Mouse (Mus musculus) CH12.LX (cell line): Measurements from ENCODE around the gene Gstp1. TPM values are rescaled to one million over a fixed set of nuclear protein-coding genes. Genes with fewer than 3 reads are reported as not detected.
A peak's percentile ranks its signal among the peaks of the same experiment; 100 is the strongest.
"Not testable (repeated sequence)": the region's sequence is repeated elsewhere in the genome, so short reads cannot be mapped to it uniquely, and the experiment has no call there.

ENCODE experiments used
- DNase-seq: peaks from one replicate; pipeline ENCODE4 v3.0.0-alpha.2; 2013; ENCODE audit errors: extremely low read depth
- H3K27ac ChIP-seq: 2 replicates; pipeline ENCODE4 v1.5.1; 2012; ENCODE audit warnings: low read depth, mild to moderate bottlenecking, control low read depth, moderate library complexity; ENCODE audit not compliant: insufficient read depth
- H3K27me3 ChIP-seq: replicated peaks from 2 replicates; pipeline ENCODE3; 2012; ENCODE audit warnings: inconsistent platforms
- H3K36me3 ChIP-seq, 2 experiments: replicated peaks in 1 of 2; 2 replicates each; pipeline versions ENCODE3 to v1.6.1; 2012; ENCODE audit warnings: inconsistent platforms in 1 of 2, low read length in 1 of 2, mild to moderate bottlenecking in 1 of 2, mixed read lengths in 1 of 2, moderate library complexity in 1 of 2; ENCODE audit not compliant: control insufficient read depth in 1 of 2, insufficient read depth in 1 of 2
- H3K4me1 ChIP-seq, 2 experiments: 2 replicates each; pipeline ENCODE4 v1.6.1; 2012; ENCODE audit warnings: inconsistent platforms in 1 of 2, moderate library complexity in 1 of 2; ENCODE audit not compliant: insufficient read depth in 2 of 2, control insufficient read depth in 1 of 2
- H3K4me2 ChIP-seq: 2 replicates; pipeline ENCODE4 v1.6.1; 2012; ENCODE audit warnings: low read depth, mild to moderate bottlenecking, control low read depth; ENCODE audit not compliant: poor library complexity, insufficient read depth, severe bottlenecking
- H3K4me3 ChIP-seq, 3 experiments: fragments of 150-350 bp in 1 of 3; sonication (generic) in 1 of 3; replicated peaks in 1 of 3; 2 replicates each; pipeline versions ENCODE3 to v1.5.1; 2011 to 2012; ENCODE audit warnings: low read depth in 2 of 3, low read length in 2 of 3, mild to moderate bottlenecking in 2 of 3, moderate library complexity in 2 of 3, control low read depth in 1 of 3, improper control_type of control experiment in 1 of 3, inconsistent platforms in 1 of 3, mixed read lengths in 1 of 3; ENCODE audit not compliant: poor library complexity in 1 of 3
- H3K79me2 ChIP-seq: replicated peaks from 2 replicates; pipeline ENCODE4 v1.6.1; 2012; ENCODE audit warnings: mild to moderate bottlenecking, moderate library complexity; ENCODE audit not compliant: control insufficient read depth, poor library complexity, insufficient read depth, severe bottlenecking; ENCODE audit errors: extremely low read depth
- H3K9ac ChIP-seq: 2 replicates; pipeline ENCODE4 v1.6.1; 2012; ENCODE audit warnings: low read depth, mild to moderate bottlenecking, control low read depth, moderate library complexity; ENCODE audit not compliant: insufficient read depth
- H3K9me3 ChIP-seq: replicated peaks from 2 replicates; pipeline ENCODE3; 2012; ENCODE audit warnings: low read length, inconsistent platforms, mixed read lengths
- CHD1 ChIP-seq: IDR thresholded peaks from 2 replicates; pipeline ENCODE4 v1.6.1; 2012; ENCODE audit warnings: low read depth, low read length, improper control_type of control experiment, inconsistent platforms
- E2F4 ChIP-seq: IDR thresholded peaks from 2 replicates; pipeline ENCODE4 v1.6.1; 2011; ENCODE audit warnings: low read depth, low read length, improper control_type of control experiment; ENCODE audit not compliant: insufficient replicate concordance
- ELF1 ChIP-seq: IDR thresholded peaks from 2 replicates; pipeline ENCODE4 v1.6.1; 2014; ENCODE audit warnings: low read depth, mild to moderate bottlenecking, inconsistent platforms, low read length, improper control_type of control experiment
- ETS1 ChIP-seq: conservative IDR thresholded peaks from 2 replicates; pipeline ENCODE4 v1.6.1; 2012; ENCODE audit warnings: low read depth, mild to moderate bottlenecking, inconsistent platforms, low read length, improper control_type of control experiment, moderate library complexity
- JUN ChIP-seq: IDR thresholded peaks from 2 replicates; pipeline ENCODE4 v1.6.1; 2011; ENCODE audit warnings: low read depth, mild to moderate bottlenecking, low read length, improper control_type of control experiment, moderate library complexity; ENCODE audit not compliant: insufficient read depth
- MAFK ChIP-seq: IDR thresholded peaks from 2 replicates; pipeline ENCODE4 v1.6.1; 2011; ENCODE audit warnings: low read length, improper control_type of control experiment; ENCODE audit not compliant: insufficient replicate concordance
- MAZ ChIP-seq: IDR thresholded peaks from 2 replicates; pipeline ENCODE4 v1.6.1; 2012; ENCODE audit warnings: low read depth, mild to moderate bottlenecking, inconsistent platforms, low read length, improper control_type of control experiment, moderate library complexity
- MEF2A ChIP-seq: IDR thresholded peaks from 2 replicates; pipeline ENCODE4 v1.6.1; 2014; ENCODE audit warnings: low read depth, mild to moderate bottlenecking, inconsistent platforms, low read length, improper control_type of control experiment, borderline replicate concordance
- MYC ChIP-seq: IDR thresholded peaks from 2 replicates; pipeline ENCODE4 v1.6.1; 2011; ENCODE audit warnings: low read depth, mild to moderate bottlenecking, improper control_type of control experiment, low read length
- NELFE ChIP-seq: IDR thresholded peaks from 2 replicates; pipeline ENCODE4 v1.6.1; 2011; ENCODE audit warnings: low read depth, low read length, improper control_type of control experiment
- NRF1 ChIP-seq: IDR thresholded peaks from 2 replicates; pipeline ENCODE4 v1.6.1; 2014; ENCODE audit warnings: low read depth, mild to moderate bottlenecking, inconsistent platforms, low read length, improper control_type of control experiment, moderate library complexity
- PAX5 ChIP-seq: IDR thresholded peaks from 2 replicates; pipeline ENCODE4 v1.6.1; 2012; ENCODE audit warnings: low read length, inconsistent platforms, mixed read lengths
- POLR2A ChIP-seq: IDR thresholded peaks from 2 replicates; pipeline ENCODE4 v1.6.1; 2011; ENCODE audit warnings: low read depth, mild to moderate bottlenecking, improper control_type of control experiment, low read length
- POLR2AphosphoS2 ChIP-seq: IDR thresholded peaks from 2 replicates; pipeline ENCODE4 v1.6.1; 2011; ENCODE audit warnings: low read depth, low read length, improper control_type of control experiment
- RAD21 ChIP-seq: IDR thresholded peaks from 2 replicates; pipeline ENCODE4 v1.6.1; 2011; ENCODE audit warnings: low read depth, mild to moderate bottlenecking, low read length, improper control_type of control experiment, moderate library complexity
- RCOR1 ChIP-seq: conservative IDR thresholded peaks from 2 replicates; pipeline ENCODE4 v1.6.1; 2012; ENCODE audit warnings: low read depth, mild to moderate bottlenecking, inconsistent platforms, low read length, improper control_type of control experiment
- TBP ChIP-seq: conservative IDR thresholded peaks from 2 replicates; pipeline ENCODE4 v1.6.1; 2011; ENCODE audit warnings: low read depth, low read length, improper control_type of control experiment
- TCF12 ChIP-seq: IDR thresholded peaks from 2 replicates; pipeline ENCODE4 v1.6.1; 2014; ENCODE audit warnings: low read depth, mild to moderate bottlenecking, inconsistent platforms, low read length, improper control_type of control experiment
- UBTF ChIP-seq: IDR thresholded peaks from 2 replicates; pipeline ENCODE4 v1.6.1; 2012; ENCODE audit warnings: low read depth, mild to moderate bottlenecking, inconsistent platforms, low read length, improper control_type of control experiment, moderate library complexity
- USF1 ChIP-seq: IDR thresholded peaks from 2 replicates; pipeline ENCODE4 v1.6.1; 2014; ENCODE audit warnings: low read depth, mild to moderate bottlenecking, inconsistent platforms, low read length, improper control_type of control experiment
- ZC3H11A ChIP-seq: IDR thresholded peaks from 2 replicates; pipeline ENCODE4 v1.6.1; 2012; ENCODE audit warnings: low read depth, mild to moderate bottlenecking, inconsistent platforms, low read length, improper control_type of control experiment
- ZKSCAN1 ChIP-seq: IDR thresholded peaks from 2 replicates; pipeline ENCODE4 v1.6.1; 2012; ENCODE audit warnings: low read depth, inconsistent platforms, low read length, improper control_type of control experiment, borderline replicate concordance
- ZNF384 ChIP-seq: IDR thresholded peaks from 2 replicates; pipeline ENCODE4 v1.6.1; 2012; ENCODE audit warnings: low read depth, low read length, improper control_type of control experiment, inconsistent platforms
- dilution Hi-C: fragments of 300-500 bp; cut with MboI; formaldehyde crosslinking; loops from 2 replicates; pipeline ENCODE4 v1.14.3; 2020; ENCODE audit warnings: low sequenced_read_pairs; ENCODE audit not compliant: extremely low pct_unique_long_range_greater_than_20kb, extremely low pct_ligation_motif_present
- in situ Hi-C: fragments of 300-500 bp; cut with MboI; formaldehyde crosslinking; loops from 3 replicates; pipeline ENCODE4 v1.14.3; 2019; ENCODE audit warnings: low sequenced_read_pairs, low pct_ligation_motif_present, low pct_unique_long_range_greater_than_20kb, mixed read lengths
- polyA plus RNA-seq: library from polyadenylated mRNA; unstranded; fragments of >175 nt; gene quantifications from 2 replicates; pipeline ENCODE4 v1.2.1, GENCODE M21; 2012; ENCODE audit warnings: low read depth; ENCODE audit not compliant: insufficient read length
- total RNA-seq, 2 experiments: library from RNA; depleted of rRNA; stranded (reverse); fragments of 300-350 nt in 1 of 2; fragments of >200 nt in 1 of 2; gene quantifications; 2 replicates each; pipeline ENCODE4 v1.2.3; 2012 to 2014

Gene Gstp1
- total and polyA plus RNA-seq, 3 experiments: 333 to 696 (median 529) TPM

- peak within 1 kb of the TSS; percentile 85 for H3K27ac ChIP-seq
- peaks cover 18% of the 10 kb centered on the region for H3K9me3 ChIP-seq
- no peak within 1 kb of the TSS for H3K4me3 ChIP-seq
- H3K27me3 ChIP-seq: no peaks in the 10 kb centered on the region
- H3K36me3 ChIP-seq: no peaks in the 10 kb centered on the region
- H3K4me2 ChIP-seq: peak within 1 kb of the TSS; percentile 41; the same call in 1 of the 2 replicates
- H3K79me2 ChIP-seq: no peaks in the 10 kb centered on the region
- TF ChIP-seq MAFK (0 out of 2 replicates have a peak, but pooled peaks have one; percentile 15), UBTF (0 out of 2 replicates have a peak, but pooled peaks have one; percentile 12), E2F4 (no peak), ZC3H11A (no peak), ZNF384 (peak; percentile 54; the same call in 1 of the 2 replicates), POLR2A (no peak), JUN (no peak)
- no peak for DNase-seq
- in situ Hi-C loops (no loop called here), dilution Hi-C loops (no loop called here)
- no peak within 1 kb of the TSS for H3K9ac ChIP-seq
- H3K4me1 ChIP-seq: peaks cover 8 to 16% of the 10 kb centered on the region in 2 experiments; a peak in 3 of 4 replicates
Measured at GRCm38 (mm10) chr19:4045966-4046865, 8.4 kb upstream of the Gstp1 start, which contains the start of gene Gstp2. TSS of gene Gstp2 (minus strand) at chr19:4046023.

GRCm38 (mm10) chr19:4044109-4044508 lies 6.3 kb upstream of the Gstp1 start:
- DNase-seq, H3K27me3 ChIP-seq, H3K9ac ChIP-seq, H3K36me3 ChIP-seq, H3K4me3 ChIP-seq, dilution Hi-C loops, in situ Hi-C loops, H3K4me2 ChIP-seq, H3K79me2 ChIP-seq, H3K27ac ChIP-seq: not testable (repeated sequence)
- Histone ChIP-seq H3K9me3 (peaks cover 16% of the 10 kb centered on the region), H3K4me1 (peaks cover 8 to 18% of the 10 kb centered on the region in 2 experiments; a peak in 3 of 4 replicates)

- in situ Hi-C loops (no loop called here), dilution Hi-C loops (no loop called here)
- DNase-seq: no peak
- Histone ChIP-seq H3K27ac (no peak overlapping the region), H3K4me3 (no peak overlapping the region), H3K9ac (no peak overlapping the region), H3K27me3 (no peaks in the 10 kb centered on the region), H3K4me2 (no peak overlapping the region), H3K9me3 (peaks cover 16% of the 10 kb centered on the region), H3K79me2 (peaks cover 4% of the 10 kb centered on the region; the same call in 1 of the 2 replicates), H3K36me3 (no peaks in the 10 kb centered on the region), H3K4me1 (peaks cover 5 to 20% of the 10 kb centered on the region in 2 experiments; a peak in 3 of 4 replicates)
- TF ChIP-seq RCOR1: no peak
- TF ChIP-seq POLR2AphosphoS2: no peak
- no peak for TF ChIP-seq TCF12
- TF ChIP-seq CHD1: no peak
- TF ChIP-seq RAD21: no peak
- no peak for TF ChIP-seq ETS1
- TF ChIP-seq TBP: no peak
- no peak for TF ChIP-seq ZKSCAN1
- TF ChIP-seq ZC3H11A: no peak
- no peak for TF ChIP-seq MAZ
- no peak for TF ChIP-seq UBTF
- TF ChIP-seq USF1: no peak
- no peak for TF ChIP-seq MEF2A
- no peak for TF ChIP-seq NRF1
- TF ChIP-seq NELFE: no peak
- no peak for TF ChIP-seq PAX5
- TF ChIP-seq ELF1: no peak
- no peak for TF ChIP-seq MYC
Measured at GRCm38 (mm10) chr19:4042124-4042523, 4.3 kb upstream of the Gstp1 start.
